Mouse (Mus musculus): ENCODE measurements around the gene Uvrag. TPM values are rescaled to one million over a fixed set of nuclear protein-coding genes. Genes with fewer than 3 reads are reported as not detected.

The Uvrag gene
- total and polyA plus RNA-seq, 3 experiments, result 13.1 to 29.9 (median 23.3) TPM

DNA sequence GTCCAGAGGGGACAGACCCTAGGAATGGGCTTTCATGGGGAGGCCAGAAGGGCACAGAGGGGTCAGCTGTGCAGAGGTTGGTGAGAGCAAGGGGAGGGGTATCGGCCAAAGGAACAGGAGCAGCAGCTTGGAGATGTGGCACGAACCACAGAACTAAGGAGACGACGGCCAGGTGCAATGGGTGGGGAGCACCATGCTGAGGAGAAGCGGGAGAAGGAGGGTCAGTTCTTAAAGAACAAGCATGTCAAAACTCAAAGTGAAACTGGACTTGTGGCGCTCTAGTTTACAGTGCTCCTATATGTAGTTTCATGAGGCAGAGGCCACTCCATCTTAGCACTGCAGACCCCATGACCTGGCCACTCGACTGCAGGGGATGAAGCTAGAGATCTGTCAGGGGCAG is 6.6 kb upstream of the Uvrag start:
- H3K4me3 ChIP-seq (ENCODE audit: low read depth, low read length), result no peak overlapping the region
- DNase-seq (ENCODE audit: low spot score) (no peak), ATAC-seq (ENCODE audit: extremely low read depth, insufficient number of reproducible peaks, low FRiP score, poor library complexity, severe bottlenecking) (no peak)
- no peak for TF ChIP-seq POLR2AphosphoS5 (IDR thresholded peaks at IDR 0.05; ENCODE audit: insufficient replicate concordance, low read depth, low read length)
- no peak for TF ChIP-seq GATA1 (IDR thresholded peaks at IDR 0.05; ENCODE audit: borderline replicate concordance, low read length)
- no peak for TF ChIP-seq CTCF (IDR thresholded peaks at IDR 0.05; ENCODE audit: low read depth, low read length)
- TF ChIP-seq GATA2 (IDR thresholded peaks at IDR 0.05; ENCODE audit: borderline replicate concordance, low read depth, low read length), result no peak
- TF ChIP-seq TAL1 (conservative IDR thresholded peaks at IDR 0.05; ENCODE audit: low read depth, low read length), result no peak
- H3K9me3 ChIP-seq (replicated peaks), result no peaks in the 10 kb centered on the region
- peaks cover 13% of the 10 kb centered on the region; the same call in 1 of the 2 replicates for H3K4me1 ChIP-seq (ENCODE audit: insufficient read depth, low read depth, low read length)
- no peaks in the 10 kb centered on the region for H3K36me3 ChIP-seq (replicated peaks)
- peaks cover 45% of the 10 kb centered on the region for H3K27me3 ChIP-seq (ENCODE audit: insufficient read depth, low read length)

- ATAC-seq (ENCODE audit: extremely low read depth, insufficient number of reproducible peaks, low FRiP score, poor library complexity, severe bottlenecking) (no peak), DNase-seq (ENCODE audit: low spot score) (no peak)
- H3K27me3 ChIP-seq (ENCODE audit: insufficient read depth, low read length), result peaks cover 45% of the 10 kb centered on the region
- no peaks in the 10 kb centered on the region for H3K9me3 ChIP-seq (replicated peaks)
- H3K4me1 ChIP-seq (ENCODE audit: insufficient read depth, low read depth, low read length), result peaks cover 18% of the 10 kb centered on the region
- H3K4me3 ChIP-seq (ENCODE audit: low read depth, low read length), result no peak overlapping the region
- TF ChIP-seq GATA1 (IDR thresholded peaks at IDR 0.05; ENCODE audit: borderline replicate concordance, low read length) (no peak), GATA2 (IDR thresholded peaks at IDR 0.05; ENCODE audit: borderline replicate concordance, low read depth, low read length) (no peak), POLR2AphosphoS5 (IDR thresholded peaks at IDR 0.05; ENCODE audit: insufficient replicate concordance, low read depth, low read length) (no peak), CTCF (IDR thresholded peaks at IDR 0.05; ENCODE audit: low read depth, low read length) (no peak), TAL1 (conservative IDR thresholded peaks at IDR 0.05; ENCODE audit: low read depth, low read length) (no peak)
- no peaks in the 10 kb centered on the region for H3K36me3 ChIP-seq (replicated peaks)
Measured at GRCm38 (mm10) chr7:99146906-99147305, 6.0 kb upstream of the Uvrag start.

DNA sequence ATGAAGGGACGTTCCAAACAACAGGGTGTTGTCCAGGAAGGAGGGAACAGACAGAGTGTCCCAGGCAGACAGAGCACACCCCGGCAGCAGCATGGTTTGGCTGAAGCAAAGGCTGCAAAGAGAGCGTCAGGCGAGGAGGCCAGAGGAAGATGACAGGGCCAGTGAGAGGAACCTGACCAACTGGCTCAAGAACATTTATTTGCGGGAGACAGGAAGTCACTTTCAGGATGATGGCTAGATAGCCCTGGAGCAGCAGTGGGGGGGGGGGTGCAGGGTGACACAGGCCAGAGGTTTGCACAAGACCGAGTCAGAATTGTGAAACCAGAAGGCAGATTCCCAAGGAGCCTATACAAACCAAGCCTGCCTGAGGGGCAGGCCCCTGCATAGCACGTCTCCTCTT is 5.1 kb upstream of the Uvrag start:
- Histone ChIP-seq H3K9me3 (replicated peaks) (no peaks in the 10 kb centered on the region), H3K36me3 (replicated peaks) (no peaks in the 10 kb centered on the region), H3K27me3 (ENCODE audit: insufficient read depth, low read length) (peaks cover 45% of the 10 kb centered on the region), H3K4me3 (ENCODE audit: low read depth, low read length) (no peak overlapping the region), H3K4me1 (ENCODE audit: insufficient read depth, low read depth, low read length) (peaks cover 20% of the 10 kb centered on the region)
- TF ChIP-seq TAL1 (conservative IDR thresholded peaks at IDR 0.05; ENCODE audit: low read depth, low read length) (no peak), GATA2 (IDR thresholded peaks at IDR 0.05; ENCODE audit: borderline replicate concordance, low read depth, low read length) (no peak), POLR2AphosphoS5 (IDR thresholded peaks at IDR 0.05; ENCODE audit: insufficient replicate concordance, low read depth, low read length) (no peak), GATA1 (IDR thresholded peaks at IDR 0.05; ENCODE audit: borderline replicate concordance, low read length) (no peak), CTCF (IDR thresholded peaks at IDR 0.05; ENCODE audit: low read depth, low read length) (no peak)
- DNase-seq (ENCODE audit: low spot score) (no peak), ATAC-seq (ENCODE audit: extremely low read depth, insufficient number of reproducible peaks, low FRiP score, poor library complexity, severe bottlenecking) (no peak)

- H3K36me3 ChIP-seq (replicated peaks), result no peaks in the 10 kb centered on the region
- peaks cover 41% of the 10 kb centered on the region for H3K27me3 ChIP-seq (ENCODE audit: insufficient read depth, low read length)
- DNase-seq (ENCODE audit: low spot score) (no peak), ATAC-seq (ENCODE audit: extremely low read depth, insufficient number of reproducible peaks, low FRiP score, poor library complexity, severe bottlenecking) (no peak)
- no peaks in the 10 kb centered on the region for H3K9me3 ChIP-seq (replicated peaks)
- H3K4me3 ChIP-seq (ENCODE audit: low read depth, low read length), result no peak overlapping the region
- H3K4me1 ChIP-seq (ENCODE audit: insufficient read depth, low read depth, low read length), result peaks cover 28% of the 10 kb centered on the region
- TF ChIP-seq GATA1 (IDR thresholded peaks at IDR 0.05; ENCODE audit: borderline replicate concordance, low read length), result no peak
- TF ChIP-seq POLR2AphosphoS5 (IDR thresholded peaks at IDR 0.05; ENCODE audit: insufficient replicate concordance, low read depth, low read length), result no peak
- TF ChIP-seq CTCF (IDR thresholded peaks at IDR 0.05; ENCODE audit: low read depth, low read length), result no peak
- no peak for TF ChIP-seq GATA2 (IDR thresholded peaks at IDR 0.05; ENCODE audit: borderline replicate concordance, low read depth, low read length)
- TF ChIP-seq TAL1 (conservative IDR thresholded peaks at IDR 0.05; ENCODE audit: low read depth, low read length), result no peak
Measured at GRCm38 (mm10) chr7:99144616-99145015, 3.7 kb upstream of the Uvrag start.

- Histone ChIP-seq H3K4me1 (ENCODE audit: insufficient read depth, low read depth, low read length) (peaks cover 33% of the 10 kb centered on the region), H3K27me3 (ENCODE audit: insufficient read depth, low read length) (peaks cover 36% of the 10 kb centered on the region), H3K9me3 (replicated peaks) (no peaks in the 10 kb centered on the region), H3K36me3 (replicated peaks) (no peaks in the 10 kb centered on the region), H3K4me3 (ENCODE audit: low read depth, low read length) (no peak overlapping the region)
- ATAC-seq (ENCODE audit: extremely low read depth, insufficient number of reproducible peaks, low FRiP score, poor library complexity, severe bottlenecking) (no peak), DNase-seq (ENCODE audit: low spot score) (no peak)
- TF ChIP-seq CTCF (IDR thresholded peaks at IDR 0.05; ENCODE audit: low read depth, low read length) (no peak), TAL1 (conservative IDR thresholded peaks at IDR 0.05; ENCODE audit: low read depth, low read length) (no peak), GATA2 (IDR thresholded peaks at IDR 0.05; ENCODE audit: borderline replicate concordance, low read depth, low read length) (no peak), GATA1 (IDR thresholded peaks at IDR 0.05; ENCODE audit: borderline replicate concordance, low read length) (no peak), POLR2AphosphoS5 (IDR thresholded peaks at IDR 0.05; ENCODE audit: insufficient replicate concordance, low read depth, low read length) (no peak)
Measured at GRCm38 (mm10) chr7:99143244-99143643, 2.3 kb upstream of the Uvrag start.

- Histone ChIP-seq H3K27me3 (ENCODE audit: insufficient read depth, low read length) (peaks cover 26% of the 10 kb centered on the region), H3K9me3 (replicated peaks) (no peaks in the 10 kb centered on the region), H3K4me1 (ENCODE audit: insufficient read depth, low read depth, low read length) (peaks cover 28% of the 10 kb centered on the region), H3K36me3 (replicated peaks) (peaks cover 5% of the 10 kb centered on the region), H3K4me3 (ENCODE audit: low read depth, low read length) (peak overlapping the region; percentile 93)
- ATAC-seq (ENCODE audit: extremely low read depth, insufficient number of reproducible peaks, low FRiP score, poor library complexity, severe bottlenecking) (no peak), DNase-seq (ENCODE audit: low spot score) (no peak)
- no peak for TF ChIP-seq TAL1 (conservative IDR thresholded peaks at IDR 0.05; ENCODE audit: low read depth, low read length)
- TF ChIP-seq GATA2 (IDR thresholded peaks at IDR 0.05; ENCODE audit: borderline replicate concordance, low read depth, low read length), result no peak
- TF ChIP-seq CTCF (IDR thresholded peaks at IDR 0.05; ENCODE audit: low read depth, low read length), result no peak
- TF ChIP-seq POLR2AphosphoS5 (IDR thresholded peaks at IDR 0.05; ENCODE audit: insufficient replicate concordance, low read depth, low read length), result no peak
- no peak for TF ChIP-seq GATA1 (IDR thresholded peaks at IDR 0.05; ENCODE audit: borderline replicate concordance, low read length)
Measured at GRCm38 (mm10) chr7:99141919-99142606, 1.1 kb upstream of the Uvrag start.

Data from G1E (cell line).